In genomic region chr7:45051601-45051974, GRCm38 (mm10) we compare ENCODE assay signal across 8 mouse cellular contexts. TPM values are rescaled to one million over a fixed set of nuclear protein-coding genes. Genes with fewer than 3 reads are reported as not detected.
DNase-seq lines count a peak whose midpoint lies in the region; ATAC-seq and TF ChIP-seq lines count a peak whose summit lies in the region.

No protein-coding gene starts in this region.

- no peaks in the 10 kb centered on the region for H3K27me3 ChIP-seq in embryonic facial prominence, embryonic 12.5 days
- H3K27me3 ChIP-seq in intestine, embryonic 14.5 days (replicated peaks; ENCODE audit: control insufficient read depth, insufficient read depth, low read length) = no peaks in the 10 kb centered on the region
- H3K27me3 ChIP-seq in neural tube, embryonic 12.5 days (replicated peaks) = no peaks in the 10 kb centered on the region

- peak overlapping the region; percentile 100 for H3K27ac ChIP-seq in embryonic facial prominence, embryonic 12.5 days
- peak overlapping the region; percentile 98; the same call in 1 of the 2 replicates for H3K27ac ChIP-seq in intestine, embryonic 14.5 days (ENCODE audit: low read depth)
- peak overlapping the region; percentile 91; the same call in 1 of the 2 replicates for H3K27ac ChIP-seq in neural tube, embryonic 12.5 days

- DNase-seq in lung, adult 2 months = no peak
- no peak for DNase-seq in lung, postnatal 4 days
- DNase-seq in intestine, embryonic 14.5 days (ENCODE audit: low spot score) = no peak
- DNase-seq in adrenal gland, postnatal 10 days = no peak
- DNase-seq in cerebellum, adult 11 months = no peak
- no peak for DNase-seq in gastrocnemius, postnatal 25 days

- H3K9ac ChIP-seq in embryonic facial prominence, embryonic 12.5 days = peak overlapping the region; percentile 94
- H3K9ac ChIP-seq in intestine, embryonic 14.5 days (ENCODE audit: low read length) = peak overlapping the region; percentile 80
- peak overlapping the region; percentile 92 for H3K9ac ChIP-seq in neural tube, embryonic 12.5 days

- WGBS in lung, adult 2 months = 13% methylated on average over 13 of the region's 13 CpGs
- WGBS in embryonic facial prominence, embryonic 12.5 days = 1% methylated on average over 13 of the region's 13 CpGs
- WGBS in intestine, embryonic 14.5 days = 2% methylated on average over 13 of the region's 13 CpGs
- WGBS in neural tube, embryonic 12.5 days = 2% methylated on average over 13 of the region's 13 CpGs

- peak overlapping the region; percentile 25 for H3K4me3 ChIP-seq in lung, adult 2 months (replicated peaks; ENCODE audit: extremely low read depth, low read depth, low read length)
- H3K4me3 ChIP-seq in embryonic facial prominence, embryonic 12.5 days = peak overlapping the region; percentile 78
- H3K4me3 ChIP-seq in intestine, embryonic 14.5 days (ENCODE audit: low read depth, low read length) = peak overlapping the region; percentile 78
- H3K4me3 ChIP-seq in neural tube, embryonic 12.5 days = peak overlapping the region; percentile 87

- peak overlapping the region; percentile 88 for H3K4me2 ChIP-seq in embryonic facial prominence, embryonic 12.5 days (replicated peaks)
- H3K4me2 ChIP-seq in intestine, embryonic 14.5 days (ENCODE audit: low read length) = peak overlapping the region; percentile 98
- peak overlapping the region; percentile 91 for H3K4me2 ChIP-seq in neural tube, embryonic 12.5 days (replicated peaks)

- H3K9me3 ChIP-seq in embryonic facial prominence, embryonic 12.5 days = no peaks in the 10 kb centered on the region
- H3K9me3 ChIP-seq in intestine, embryonic 14.5 days (ENCODE audit: control insufficient read depth, low read length) = no peaks in the 10 kb centered on the region
- no peaks in the 10 kb centered on the region for H3K9me3 ChIP-seq in neural tube, embryonic 12.5 days

- TF ChIP-seq POLR2A in lung, adult 2 months (IDR thresholded peaks at IDR 0.05; ENCODE audit: borderline replicate concordance, extremely low read depth, low read depth, low read length) = no peak

- no peak for ATAC-seq in embryonic facial prominence, embryonic 12.5 days (ENCODE audit: insufficient number of reproducible peaks, insufficient read depth, low FRiP score, low TSS enrichment)
- no peak for ATAC-seq in intestine, embryonic 14.5 days (replicated peaks; ENCODE audit: low FRiP score, low TSS enrichment, low read depth)
- no peak for ATAC-seq in neural tube, embryonic 12.5 days (ENCODE audit: low FRiP score, low read depth)

- peaks cover 8% of the 10 kb centered on the region for H3K4me1 ChIP-seq in lung, adult 2 months (ENCODE audit: control insufficient read depth, insufficient read depth, low read length)
- H3K4me1 ChIP-seq in embryonic facial prominence, embryonic 12.5 days = peaks cover 23% of the 10 kb centered on the region; the same call in 1 of the 2 replicates
- peaks cover 10% of the 10 kb centered on the region; the same call in 1 of the 2 replicates for H3K4me1 ChIP-seq in intestine, embryonic 14.5 days (replicated peaks; ENCODE audit: control insufficient read depth, insufficient read depth, low read length)
- peaks cover 20% of the 10 kb centered on the region for H3K4me1 ChIP-seq in neural tube, embryonic 12.5 days

- H3K36me3 ChIP-seq in embryonic facial prominence, embryonic 12.5 days = peaks cover 41% of the 10 kb centered on the region
- H3K36me3 ChIP-seq in intestine, embryonic 14.5 days (ENCODE audit: control insufficient read depth, insufficient read depth, low read length) = peaks cover 39% of the 10 kb centered on the region
- peaks cover 43% of the 10 kb centered on the region for H3K36me3 ChIP-seq in neural tube, embryonic 12.5 days

- TF ChIP-seq CTCF in lung, adult 2 months (IDR thresholded peaks at IDR 0.05; ENCODE audit: insufficient read depth, low read length) = no peak

RNA-seq across cellular contexts. Expression of gene Prr12, which starts 1.1 kb away (rescaled TPM):
- polyA plus RNA-seq in lung, adult 2 months (2012; rRNA removed) = 11.1 and 15.9 TPM in 2 replicates
- 13.7 and 16.8 TPM in 2 replicates for polyA plus RNA-seq in embryonic facial prominence, embryonic 12.5 days (2016; fragmentation: Nextera tagmentation; extraction: Ambion mirVana)
- 14.0 and 15.0 TPM in 2 replicates for polyA plus RNA-seq in intestine, embryonic 14.5 days (2014; fragmentation: Nextera tagmentation; extraction: Ambion mirVana)
- polyA plus RNA-seq in neural tube, embryonic 12.5 days (2016; fragmentation: Nextera tagmentation; extraction: Ambion mirVana) = 11.8 and 14.0 TPM in 2 replicates
- 10 to 100 TPM; 36.9 to 51.9 TPM for total RNA-seq in adrenal gland, postnatal 10 days (2021)
- 10 to 100 TPM; 14.1 to 16.1 TPM for total RNA-seq in gastrocnemius, postnatal 25 days (2021)

RNA-seq across cellular contexts. Expression of gene Nosip, which starts 10.6 kb away (rescaled TPM):
- 86.5 and 102 TPM in 2 replicates for polyA plus RNA-seq in lung, adult 2 months (2012; rRNA removed)
- 63.0 and 64.4 TPM in 2 replicates for polyA plus RNA-seq in embryonic facial prominence, embryonic 12.5 days (2016; fragmentation: Nextera tagmentation; extraction: Ambion mirVana)
- polyA plus RNA-seq in intestine, embryonic 14.5 days (2014; fragmentation: Nextera tagmentation; extraction: Ambion mirVana) = 57.2 and 63.0 TPM in 2 replicates
- polyA plus RNA-seq in neural tube, embryonic 12.5 days (2016; fragmentation: Nextera tagmentation; extraction: Ambion mirVana) = 56.5 and 63.0 TPM in 2 replicates
- total RNA-seq in adrenal gland, postnatal 10 days (2021) = 10 to 100 TPM; 39.7 to 45.9 TPM
- 10 to 100 TPM; 30.8 to 31.6 TPM for total RNA-seq in gastrocnemius, postnatal 25 days (2021)

RNA-seq across cellular contexts. Expression of gene Prrg2, which starts 10.9 kb away (rescaled TPM):
- polyA plus RNA-seq in lung, adult 2 months (2012; rRNA removed) = 82.5 and 90.6 TPM in 2 replicates
- polyA plus RNA-seq in embryonic facial prominence, embryonic 12.5 days (2016; fragmentation: Nextera tagmentation; extraction: Ambion mirVana) = 23.9 and 25.0 TPM in 2 replicates
- polyA plus RNA-seq in intestine, embryonic 14.5 days (2014; fragmentation: Nextera tagmentation; extraction: Ambion mirVana) = 21.8 and 24.0 TPM in 2 replicates
- polyA plus RNA-seq in neural tube, embryonic 12.5 days (2016; fragmentation: Nextera tagmentation; extraction: Ambion mirVana) = 15.2 and 17.9 TPM in 2 replicates
- 10 to 100 TPM; 18.5 to 20.0 TPM for total RNA-seq in adrenal gland, postnatal 10 days (2021)
- 1 to 10 TPM; 6.9 to 9.1 TPM for total RNA-seq in gastrocnemius, postnatal 25 days (2021)

RNA-seq across cellular contexts. Expression of gene Rras, which starts 33.8 kb away (rescaled TPM):
- polyA plus RNA-seq in lung, adult 2 months (2012; rRNA removed) = 233 and 237 TPM in 2 replicates
- 23.6 and 26.1 TPM in 2 replicates for polyA plus RNA-seq in embryonic facial prominence, embryonic 12.5 days (2016; fragmentation: Nextera tagmentation; extraction: Ambion mirVana)
- polyA plus RNA-seq in intestine, embryonic 14.5 days (2014; fragmentation: Nextera tagmentation; extraction: Ambion mirVana) = 69.1 and 70.2 TPM in 2 replicates
- polyA plus RNA-seq in neural tube, embryonic 12.5 days (2016; fragmentation: Nextera tagmentation; extraction: Ambion mirVana) = 16.8 and 18.4 TPM in 2 replicates
- 10 to 100 TPM; 57.6 to 60.2 TPM for total RNA-seq in adrenal gland, postnatal 10 days (2021)
- total RNA-seq in gastrocnemius, postnatal 25 days (2021) = 10 to 100 TPM; 22.5 to 30.6 TPM

RNA-seq across cellular contexts. Expression of gene Scaf1, which starts 35.4 kb away (rescaled TPM):
- 76.2 and 76.8 TPM in 2 replicates for polyA plus RNA-seq in lung, adult 2 months (2012; rRNA removed)
- polyA plus RNA-seq in embryonic facial prominence, embryonic 12.5 days (2016; fragmentation: Nextera tagmentation; extraction: Ambion mirVana) = 43.8 and 47.7 TPM in 2 replicates
- 45.3 and 49.4 TPM in 2 replicates for polyA plus RNA-seq in intestine, embryonic 14.5 days (2014; fragmentation: Nextera tagmentation; extraction: Ambion mirVana)
- 47.2 and 47.3 TPM in 2 replicates for polyA plus RNA-seq in neural tube, embryonic 12.5 days (2016; fragmentation: Nextera tagmentation; extraction: Ambion mirVana)
- total RNA-seq in adrenal gland, postnatal 10 days (2021) = 10 to 100 TPM; 69.6 to 81.1 TPM
- total RNA-seq in gastrocnemius, postnatal 25 days (2021) = 10 to 100 TPM; 35.8 to 38.1 TPM

Comparison
In these comparisons a context has a peak if more than half of its experiments do, and no peak if none do; other contexts are left out.
1. H3K4me3 ChIP-seq: peak in every context shown above with its lines; median percentile 87 in neural tube, embryonic 12.5 days; 78 in embryonic facial prominence, embryonic 12.5 days; 78 in intestine, embryonic 14.5 days; 25 in lung, adult 2 months.